Mouse (Mus musculus) limb, embryonic 13.5 days (tissue): Measurements from ENCODE around the gene Cyp26a1. TPM values are rescaled to one million over a fixed set of nuclear protein-coding genes. Genes with fewer than 3 reads are reported as not detected.
A peak's percentile ranks its signal among the peaks of the same experiment; 100 is the strongest.

Experiments used
- ATAC-seq: fragments of 200-750 bp; cut with Nextera tagmentation; 2 replicates; pipeline ENCODE4 v1.8.0; 2017; ENCODE audit warnings: low read depth, moderate number of reproducible peaks, moderate TSS enrichment; ENCODE audit not compliant: low FRiP score
- H3K27ac ChIP-seq: fragments of 300-500 bp; sonication (generic); 2 replicates; pipeline ENCODE4 v1.5.1; 2015; ENCODE audit warnings: inconsistent platforms, mild to moderate bottlenecking, moderate library complexity
- H3K27me3 ChIP-seq: fragments of 300-500 bp; sonication (generic); 2 replicates; pipeline ENCODE4 v1.6.1; 2015; ENCODE audit warnings: mild to moderate bottlenecking, inconsistent platforms
- H3K36me3 ChIP-seq: fragments of 300-500 bp; sonication (generic); 2 replicates; pipeline ENCODE4 v1.6.1; 2015; ENCODE audit warnings: inconsistent platforms, mild to moderate bottlenecking, moderate library complexity
- H3K4me1 ChIP-seq: fragments of 300-500 bp; sonication (generic); 2 replicates; pipeline ENCODE4 v1.6.1; 2015; ENCODE audit warnings: inconsistent platforms
- H3K4me2 ChIP-seq: fragments of 300-500 bp; sonication (generic); replicated peaks from 2 replicates; pipeline ENCODE4 v1.6.1; 2015; ENCODE audit warnings: inconsistent platforms, mild to moderate bottlenecking, moderate library complexity
- H3K4me3 ChIP-seq: fragments of 300-500 bp; sonication (generic); 2 replicates; pipeline ENCODE4 v1.5.1; 2015; ENCODE audit warnings: moderate library complexity, mild to moderate bottlenecking, inconsistent platforms
- H3K9ac ChIP-seq: fragments of 300-500 bp; sonication (generic); 2 replicates; pipeline ENCODE4 v1.6.1; 2015; ENCODE audit warnings: mild to moderate bottlenecking, inconsistent platforms
- H3K9me3 ChIP-seq: fragments of 300-500 bp; sonication (generic); 2 replicates; pipeline ENCODE4 v1.6.1; 2016; ENCODE audit warnings: inconsistent platforms
- WGBS: fragments of 180-500 bp; shearing (Covaris S2); methylation state at CpG from one replicate; pipeline ENCODE4 v1.1.7; 2015; 5-methylcytosine and 5-hydroxymethylcytosine counted together
- polyA plus RNA-seq: library from polyadenylated mRNA; unstranded; fragments of >200 nt; fragmentation: Nextera tagmentation; extraction: Ambion mirVana; gene quantifications from 2 replicates; pipeline ENCODE4 v1.2.1, GENCODE M21; 2015

Cyp26a1 gene
- 7.6 and 8.9 TPM in 2 replicates for polyA plus RNA-seq

- ATAC-seq = 0 out of 2 replicates have a peak, but pooled peaks have one; percentile 18
- Histone ChIP-seq H3K4me2 (peak within 1 kb of the TSS; percentile 68), H3K4me1 (peaks cover 43% of the 10 kb centered on the region), H3K9me3 (no peaks in the 10 kb centered on the region), H3K4me3 (peak within 1 kb of the TSS; percentile 43), H3K9ac (peak within 1 kb of the TSS; percentile 27), H3K27ac (0 out of 2 replicates have a peak within 1 kb of the TSS, but pooled peaks have one; percentile 28), H3K27me3 (peaks cover 99% of the 10 kb centered on the region), H3K36me3 (no peaks in the 10 kb centered on the region)
- WGBS = 1% methylated on average over 51 of the region's 51 CpGs
These were observed at the start of gene Cyp26a1 for GRCm38 (mm10) chr19:37697651-37698272. Cyp26a1 (plus strand) TSS chr19:37697798.

- no peak overlapping the region for H3K4me2 ChIP-seq
These were observed 49.6 kb upstream of the Cyp26a1 start for GRCm38 (mm10) chr19:37647994-37648393.

GRCm38 (mm10) chr19:37650526-37650925, 47.1 kb upstream of the Cyp26a1 start:
- Histone ChIP-seq H3K4me1 (no peaks in the 10 kb centered on the region), H3K27ac (no peak overlapping the region), H3K36me3 (no peaks in the 10 kb centered on the region), H3K4me3 (no peak overlapping the region), H3K4me2 (no peak overlapping the region), H3K9me3 (no peaks in the 10 kb centered on the region), H3K27me3 (no peaks in the 10 kb centered on the region), H3K9ac (no peak overlapping the region)
- WGBS = 56% methylated on average over 2 of the region's 2 CpGs
- ATAC-seq = no peak

More at GRCm38 (mm10) chr19:37647994-37648393, 49.6 kb upstream of the Cyp26a1 start:
- H3K9me3 ChIP-seq = no peaks in the 10 kb centered on the region
- H3K27me3 ChIP-seq = no peaks in the 10 kb centered on the region
- H3K9ac ChIP-seq = no peak overlapping the region
- no peak for ATAC-seq
- 40% methylated on average over 2 of the region's 2 CpGs for WGBS
- H3K36me3 ChIP-seq = no peaks in the 10 kb centered on the region
- H3K27ac ChIP-seq = no peak overlapping the region
- H3K4me1 ChIP-seq = no peaks in the 10 kb centered on the region
- H3K4me3 ChIP-seq = no peak overlapping the region

GRCm38 (mm10) chr19:37654012-37654411, 43.6 kb upstream of the Cyp26a1 start:
- H3K4me2 ChIP-seq = no peak overlapping the region
- H3K9me3 ChIP-seq = no peaks in the 10 kb centered on the region
- no peak overlapping the region for H3K9ac ChIP-seq
- H3K27ac ChIP-seq = no peak overlapping the region
- 0 out of 2 replicates have a peak, but pooled peaks cover 4% of the 10 kb centered on the region for H3K27me3 ChIP-seq
- ATAC-seq = no peak
- WGBS = 46% methylated on average over 5 of the region's 5 CpGs
- no peaks in the 10 kb centered on the region for H3K36me3 ChIP-seq
- no peak overlapping the region for H3K4me3 ChIP-seq
- no peaks in the 10 kb centered on the region for H3K4me1 ChIP-seq

- H3K27ac ChIP-seq = no peak overlapping the region
- H3K4me2 ChIP-seq = no peak overlapping the region
- H3K27me3 ChIP-seq = 0 out of 2 replicates have a peak, but pooled peaks cover 4% of the 10 kb centered on the region
- no peak overlapping the region for H3K9ac ChIP-seq
- H3K4me3 ChIP-seq = no peak overlapping the region
- H3K9me3 ChIP-seq = no peaks in the 10 kb centered on the region
- no peaks in the 10 kb centered on the region for H3K36me3 ChIP-seq
- no peak for ATAC-seq
- 17% methylated on average over 9 of the region's 9 CpGs for WGBS
- H3K4me1 ChIP-seq = no peaks in the 10 kb centered on the region
These were observed 41.2 kb upstream of the Cyp26a1 start for GRCm38 (mm10) chr19:37656441-37656840.

GRCm38 (mm10) chr19:37665256-37665655, 32.3 kb upstream of the Cyp26a1 start:
- Histone ChIP-seq H3K4me2 (no peak overlapping the region), H3K4me1 (no peaks in the 10 kb centered on the region), H3K9ac (no peak overlapping the region), H3K4me3 (no peak overlapping the region), H3K27me3 (no peaks in the 10 kb centered on the region), H3K36me3 (no peaks in the 10 kb centered on the region), H3K9me3 (no peaks in the 10 kb centered on the region), H3K27ac (no peak overlapping the region)
- WGBS = 63% methylated on average over 6 of the region's 6 CpGs
- no peak for ATAC-seq

- no peak for ATAC-seq
- 78% methylated on average over 13 of the region's 13 CpGs for WGBS
- Histone ChIP-seq H3K27ac (no peak overlapping the region), H3K9ac (no peak overlapping the region), H3K36me3 (no peaks in the 10 kb centered on the region), H3K27me3 (no peaks in the 10 kb centered on the region), H3K4me3 (no peak overlapping the region), H3K4me2 (no peak overlapping the region), H3K4me1 (0 out of 2 replicates have a peak, but pooled peaks cover 4% of the 10 kb centered on the region), H3K9me3 (no peaks in the 10 kb centered on the region)
These were observed 29.6 kb upstream of the Cyp26a1 start for GRCm38 (mm10) chr19:37667855-37668594.

GRCm38 (mm10) chr19:37668657-37669056, 28.9 kb upstream of the Cyp26a1 start:
- no peak overlapping the region for H3K9ac ChIP-seq
- 89% methylated on average over 5 of the region's 5 CpGs for WGBS

GRCm38 (mm10) chr19:37669486-37669885, 28.1 kb upstream of the Cyp26a1 start:
- Histone ChIP-seq H3K4me1 (0 out of 2 replicates have a peak, but pooled peaks cover 4% of the 10 kb centered on the region), H3K36me3 (no peaks in the 10 kb centered on the region), H3K9me3 (no peaks in the 10 kb centered on the region), H3K27me3 (no peaks in the 10 kb centered on the region), H3K4me2 (no peak overlapping the region), H3K4me3 (no peak overlapping the region), H3K27ac (no peak overlapping the region), H3K9ac (no peak overlapping the region)
- 84% methylated on average over 5 of the region's 5 CpGs for WGBS
- no peak for ATAC-seq

More at GRCm38 (mm10) chr19:37668657-37669056, 28.9 kb upstream of the Cyp26a1 start:
- Histone ChIP-seq H3K9me3 (no peaks in the 10 kb centered on the region), H3K27ac (no peak overlapping the region), H3K36me3 (no peaks in the 10 kb centered on the region), H3K4me3 (no peak overlapping the region), H3K27me3 (no peaks in the 10 kb centered on the region), H3K4me2 (no peak overlapping the region), H3K4me1 (0 out of 2 replicates have a peak, but pooled peaks cover 4% of the 10 kb centered on the region)
- ATAC-seq = no peak

- ATAC-seq = no peak
- no peak overlapping the region for H3K4me3 ChIP-seq
- 70% methylated on average over 12 of the region's 12 CpGs for WGBS
- no peak overlapping the region for H3K4me2 ChIP-seq
- no peak overlapping the region for H3K9ac ChIP-seq
- H3K36me3 ChIP-seq = no peaks in the 10 kb centered on the region
- 0 out of 2 replicates have a peak, but pooled peaks cover 4% of the 10 kb centered on the region for H3K27me3 ChIP-seq
- H3K9me3 ChIP-seq = no peaks in the 10 kb centered on the region
- H3K27ac ChIP-seq = no peak overlapping the region
- 0 out of 2 replicates have a peak, but pooled peaks cover 4% of the 10 kb centered on the region for H3K4me1 ChIP-seq
These were observed 24.2 kb upstream of the Cyp26a1 start for GRCm38 (mm10) chr19:37673393-37673792.

- peaks cover 28% of the 10 kb centered on the region for H3K4me1 ChIP-seq
- 4% methylated on average over 6 of the region's 6 CpGs for WGBS
- no peak; the same call in 1 of the 2 replicates for ATAC-seq
- peak within 1 kb of the TSS; percentile 39; the same call in 1 of the 2 replicates for H3K4me2 ChIP-seq
- no peak within 1 kb of the TSS for H3K9ac ChIP-seq
- no peaks in the 10 kb centered on the region for H3K36me3 ChIP-seq
- no peak within 1 kb of the TSS for H3K27ac ChIP-seq
- peak within 1 kb of the TSS; percentile 15 for H3K4me3 ChIP-seq
- no peaks in the 10 kb centered on the region for H3K9me3 ChIP-seq
- H3K27me3 ChIP-seq = peaks cover 94% of the 10 kb centered on the region
These were observed 12.3 kb upstream of the Cyp26a1 start, which contains the start of gene Cyp26c1 for GRCm38 (mm10) chr19:37685281-37685680. Cyp26c1 (plus strand) TSS chr19:37685581.

GRCm38 (mm10) chr19:37686347-37686746, 11.3 kb upstream of the Cyp26a1 start:
- WGBS = 2% methylated on average over 23 of the region's 23 CpGs
- Histone ChIP-seq H3K4me2 (peak overlapping the region; percentile 39; the same call in 1 of the 2 replicates), H3K4me1 (peaks cover 35% of the 10 kb centered on the region), H3K9ac (no peak overlapping the region), H3K4me3 (peak overlapping the region; percentile 15), H3K9me3 (no peaks in the 10 kb centered on the region), H3K27ac (no peak overlapping the region), H3K27me3 (peaks cover 97% of the 10 kb centered on the region), H3K36me3 (no peaks in the 10 kb centered on the region)
- no peak for ATAC-seq
